Mouse (Mus musculus): ENCODE results near the gene Apoc1.

The Apoc1 gene

DNA sequence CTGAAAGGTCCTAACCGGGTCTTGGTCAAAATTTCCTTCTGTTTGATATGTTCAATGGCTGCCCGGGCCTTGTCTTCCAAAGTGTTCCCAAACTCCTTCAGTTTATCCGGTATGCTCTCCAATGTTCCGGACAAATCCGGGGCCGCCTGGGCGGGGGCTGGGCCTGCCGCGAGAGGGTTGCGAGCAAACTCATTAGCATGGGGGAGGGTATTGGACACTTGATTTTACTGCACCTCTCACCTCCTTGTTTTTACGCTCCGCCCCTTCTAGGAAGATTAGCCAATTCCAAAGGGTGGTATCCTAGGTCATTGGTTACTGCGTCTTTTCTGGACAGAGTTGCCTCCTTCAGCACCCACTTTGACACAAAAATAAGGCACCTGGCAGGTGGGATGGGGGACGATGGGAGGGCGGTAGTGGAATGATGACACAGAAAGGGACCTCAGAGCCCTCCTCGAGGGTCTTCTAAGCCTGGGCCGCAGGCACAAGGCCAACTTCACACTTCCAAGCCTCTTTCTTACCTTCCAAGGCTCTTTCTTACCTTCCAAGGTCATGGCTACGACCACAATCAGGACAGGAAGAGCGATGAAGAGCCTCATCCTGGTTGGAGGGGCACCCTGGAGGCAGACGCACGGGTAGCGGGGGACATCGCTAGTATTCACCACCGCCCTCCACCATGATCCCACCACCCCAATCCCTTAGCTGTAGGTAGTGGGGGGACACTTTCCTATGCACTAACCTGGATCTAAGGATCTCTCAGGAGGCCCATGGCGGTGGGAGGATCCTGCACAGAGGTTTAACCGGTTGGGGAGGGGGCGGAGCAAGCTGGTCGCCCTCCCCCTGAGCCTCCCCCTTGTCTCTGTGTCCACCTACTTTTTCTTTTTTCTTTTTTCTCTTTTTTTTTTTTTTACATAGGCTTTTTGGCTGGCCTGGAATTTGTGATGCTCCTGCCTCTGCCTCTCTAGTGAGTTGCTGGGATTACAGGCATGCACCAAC, at the start of gene Apoc1:
Gene Apoc1 (minus strand): TSS at position 788 of the 993 bp plus-strand sequence.
- in situ Hi-C loops (cut with MboI, MseI), result no loop called here

DNA sequence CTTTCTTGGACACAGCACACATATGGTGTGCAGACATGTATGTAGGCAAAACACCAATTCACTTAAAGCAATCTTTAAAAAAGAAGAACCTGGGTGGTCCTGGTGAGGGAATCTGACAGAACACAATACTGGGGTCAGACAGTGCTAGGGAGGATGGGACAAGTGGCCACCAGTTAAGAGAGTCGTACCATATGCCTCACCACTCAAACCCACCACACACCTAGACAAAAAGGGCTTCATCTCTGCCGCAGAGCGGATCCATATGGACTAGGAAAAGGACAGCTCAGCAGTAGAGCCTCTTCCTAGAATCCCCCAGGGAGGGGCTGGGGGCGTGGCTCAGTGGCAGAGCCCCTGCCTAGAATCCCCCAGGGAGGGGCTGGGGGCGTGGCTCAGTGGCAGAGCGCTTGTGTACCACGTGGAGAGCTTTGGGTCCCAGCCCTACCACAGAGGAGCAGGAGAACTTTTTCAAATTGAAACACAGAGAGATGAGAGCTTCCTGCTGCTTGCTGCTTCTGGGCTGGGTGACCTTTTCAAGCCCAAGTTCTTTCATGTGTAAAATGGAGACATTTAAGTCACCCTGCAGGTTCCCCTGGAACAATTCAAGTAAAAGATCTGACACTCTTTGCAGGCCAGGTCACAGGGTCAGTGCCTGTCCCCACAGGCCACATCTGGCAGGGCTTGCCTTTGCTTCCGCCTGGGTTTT, 49.0 kb upstream of the Apoc1 start:
- in situ Hi-C loops (cut with MboI, MseI), result no loop called here

DNA sequence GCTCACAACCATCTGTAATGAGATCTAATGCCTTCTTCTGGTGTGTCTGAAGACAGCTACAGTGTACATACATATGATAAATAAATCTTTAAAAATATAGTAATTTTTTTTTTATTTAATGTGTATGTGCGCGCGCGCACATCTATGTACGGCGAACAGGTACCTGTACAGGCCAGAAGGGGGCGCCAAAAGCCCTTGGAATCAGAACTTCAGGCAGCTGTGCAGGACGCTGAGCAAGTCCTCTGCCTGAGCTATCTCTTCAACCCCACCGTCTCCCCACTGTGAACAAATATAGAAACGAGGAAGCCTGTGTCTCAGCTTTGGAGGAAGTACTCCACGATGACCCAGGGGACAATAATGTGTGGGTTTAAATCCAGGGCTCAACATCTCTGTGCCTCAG, 47.8 kb upstream of the Apoc1 start:
- in situ Hi-C loops (cut with MboI, MseI), result no loop called here

DNA sequence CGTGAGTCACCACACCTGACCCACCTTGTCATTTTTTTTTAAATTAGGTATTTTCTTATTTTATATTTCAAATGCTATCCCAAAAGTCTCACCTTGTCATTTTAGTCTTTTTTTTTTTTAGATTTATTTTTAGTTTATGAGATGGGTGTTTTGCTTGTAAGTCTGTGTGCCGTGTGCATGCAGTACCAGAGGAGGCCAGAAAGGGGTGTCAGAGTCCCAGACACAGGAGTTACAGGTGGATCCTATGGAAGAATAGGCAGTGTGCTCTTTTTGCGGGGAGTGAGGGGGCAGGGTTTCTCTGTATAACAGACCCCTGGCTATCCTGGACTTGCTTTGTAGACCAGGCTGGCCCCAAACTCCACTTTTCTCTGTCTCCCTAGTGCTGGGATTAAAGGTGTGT, 46.3 kb upstream of the Apoc1 start:
- in situ Hi-C loops (cut with MboI, MseI), result no loop called here

DNA sequence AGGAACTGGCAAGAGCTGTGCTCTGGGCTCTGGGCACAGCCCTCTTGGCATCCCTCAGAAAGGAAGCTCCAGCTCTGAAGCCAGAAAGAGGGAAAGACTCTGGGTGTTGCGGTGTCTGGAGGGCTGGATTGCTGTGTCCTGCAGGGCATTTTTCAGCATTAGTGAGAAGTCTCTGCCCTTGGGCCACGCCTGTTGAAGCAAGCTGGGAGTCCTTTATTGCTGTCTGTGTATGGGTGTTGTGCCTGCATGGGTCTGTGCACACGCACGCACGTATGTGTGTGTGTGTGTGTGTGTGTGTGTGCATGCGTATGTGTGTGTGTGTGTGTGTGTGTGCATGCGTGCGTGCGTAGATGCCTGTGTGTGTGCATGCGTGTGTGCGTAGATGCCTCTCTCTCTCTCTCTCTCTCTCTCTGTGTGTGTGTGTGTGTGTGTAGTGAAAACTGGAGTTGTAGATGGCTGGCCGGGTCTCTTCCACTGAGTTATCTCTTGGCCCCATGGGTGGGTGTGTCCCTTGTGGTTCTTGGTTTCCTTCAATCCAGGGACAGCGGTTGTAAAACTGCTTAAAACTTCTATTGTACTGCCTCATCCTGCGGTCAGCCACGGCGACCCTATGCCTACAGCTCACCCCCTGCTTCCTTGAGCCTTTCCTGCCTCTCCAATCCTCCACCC, 44.1 kb upstream of the Apoc1 start:
- in situ Hi-C loops (cut with MboI, MseI), result no loop called here

DNA sequence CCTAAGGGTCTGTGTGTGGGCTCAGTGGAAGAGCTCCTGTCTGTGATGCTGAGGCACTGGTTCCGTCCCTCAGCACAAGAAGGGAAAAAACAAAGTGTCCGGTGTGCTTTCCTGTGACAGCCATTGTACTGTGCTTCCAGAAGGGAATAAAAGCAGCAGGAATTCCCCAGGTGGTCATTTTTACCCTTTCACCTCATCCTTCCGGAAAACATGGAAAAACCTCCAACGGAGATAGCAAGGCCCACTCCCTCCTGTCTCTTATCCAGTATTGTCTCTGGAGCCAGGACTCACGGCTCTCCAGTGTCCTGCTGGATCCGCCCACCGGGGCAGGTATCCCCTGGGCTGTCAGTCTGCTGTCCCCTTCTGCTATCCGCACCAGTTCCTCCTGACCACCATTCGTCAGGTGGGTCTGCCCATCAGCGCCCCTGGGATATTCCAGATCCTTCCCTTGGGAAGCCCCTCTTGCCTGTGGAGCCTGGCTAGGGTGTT, 41.8 kb upstream of the Apoc1 start:
- in situ Hi-C loops (cut with MboI, MseI), result no loop called here

DNA sequence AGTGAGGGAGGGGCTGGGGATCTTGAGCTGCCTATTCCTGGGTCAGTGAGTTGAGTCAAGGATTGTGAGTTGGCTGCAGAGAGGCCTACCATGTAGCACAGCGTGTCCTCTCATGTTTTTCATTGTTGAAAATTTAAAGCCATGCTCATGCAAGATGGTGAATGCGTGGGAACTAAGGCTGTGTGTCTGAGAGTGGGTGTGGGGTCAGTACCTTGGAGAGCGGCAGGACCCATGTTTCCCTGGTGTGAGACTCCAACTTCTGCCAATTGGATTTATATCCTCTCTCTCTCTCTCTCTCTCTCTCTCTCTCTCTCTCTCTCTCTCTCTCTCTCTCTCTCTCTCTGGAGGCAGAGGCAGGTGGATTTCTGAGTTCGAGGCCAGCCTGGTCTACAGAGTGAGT, 34.1 kb upstream of the Apoc1 start:
- in situ Hi-C loops (cut with MboI, MseI), result no loop called here

DNA sequence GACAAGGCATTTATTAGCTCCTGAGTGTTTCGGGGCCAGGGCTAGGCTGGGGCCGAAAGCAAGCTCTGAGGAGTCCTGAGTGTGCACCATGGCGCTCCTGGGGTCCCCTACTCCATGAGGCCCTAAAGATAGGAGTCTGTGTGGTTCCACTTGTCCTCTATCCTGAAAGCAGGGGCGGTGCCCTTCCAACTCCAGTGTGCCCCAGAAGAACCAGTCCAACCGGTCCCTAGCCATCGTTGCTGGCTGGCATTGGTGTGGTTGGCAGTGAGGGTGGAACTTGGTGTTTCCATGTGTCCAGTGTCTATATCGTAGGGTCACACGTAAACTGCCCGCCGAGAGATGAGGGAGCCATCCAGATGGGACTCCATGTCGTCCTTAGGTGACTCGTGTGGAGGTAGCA, 31.7 kb upstream of the Apoc1 start:
- in situ Hi-C loops (cut with MboI, MseI), result no loop called here

DNA sequence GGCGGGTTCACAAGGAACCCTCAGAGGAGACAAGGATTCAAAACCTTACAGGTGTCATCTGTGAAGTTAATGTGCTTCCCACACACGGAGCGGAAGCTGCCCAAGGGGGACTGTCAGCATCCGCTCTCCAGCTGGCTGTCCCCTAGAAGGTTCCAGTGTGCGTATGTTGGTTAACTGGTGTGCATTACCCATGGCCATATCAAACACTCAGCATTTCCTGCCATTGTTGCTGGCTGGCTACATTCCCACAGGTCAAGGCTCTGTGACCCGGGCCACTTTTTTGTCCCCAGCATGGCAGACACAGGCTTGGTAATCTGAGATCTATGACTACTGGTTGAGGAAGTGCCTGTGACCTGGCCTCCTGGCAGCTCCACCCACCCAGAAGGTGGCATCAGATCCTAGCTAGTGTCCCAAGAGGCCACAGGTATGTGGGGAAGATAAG, 30.3 kb upstream of the Apoc1 start:
- in situ Hi-C loops (cut with MboI, MseI), result no loop called here

DNA sequence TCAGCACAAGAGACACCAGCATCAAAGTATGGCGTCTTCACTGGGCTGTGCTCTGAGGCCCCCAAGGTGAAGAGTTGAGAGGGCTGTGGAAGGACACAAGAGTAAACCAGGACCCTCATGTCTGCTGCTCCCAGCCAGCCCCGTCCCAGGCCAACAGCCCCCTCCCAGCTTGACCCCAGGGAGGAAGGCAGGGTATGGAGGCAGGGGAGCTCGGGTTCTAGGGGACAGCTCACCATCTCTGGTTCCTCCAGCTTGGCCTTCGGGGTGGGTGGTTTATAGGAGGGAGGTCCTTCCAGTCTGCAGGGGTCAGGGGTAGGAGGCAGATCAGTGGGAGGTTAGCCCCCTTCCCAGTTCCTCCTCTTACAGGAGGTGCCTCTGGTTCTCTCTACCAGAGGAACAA, 26.7 kb upstream of the Apoc1 start:
- in situ Hi-C loops (cut with MboI, MseI), result no loop called here

DNA sequence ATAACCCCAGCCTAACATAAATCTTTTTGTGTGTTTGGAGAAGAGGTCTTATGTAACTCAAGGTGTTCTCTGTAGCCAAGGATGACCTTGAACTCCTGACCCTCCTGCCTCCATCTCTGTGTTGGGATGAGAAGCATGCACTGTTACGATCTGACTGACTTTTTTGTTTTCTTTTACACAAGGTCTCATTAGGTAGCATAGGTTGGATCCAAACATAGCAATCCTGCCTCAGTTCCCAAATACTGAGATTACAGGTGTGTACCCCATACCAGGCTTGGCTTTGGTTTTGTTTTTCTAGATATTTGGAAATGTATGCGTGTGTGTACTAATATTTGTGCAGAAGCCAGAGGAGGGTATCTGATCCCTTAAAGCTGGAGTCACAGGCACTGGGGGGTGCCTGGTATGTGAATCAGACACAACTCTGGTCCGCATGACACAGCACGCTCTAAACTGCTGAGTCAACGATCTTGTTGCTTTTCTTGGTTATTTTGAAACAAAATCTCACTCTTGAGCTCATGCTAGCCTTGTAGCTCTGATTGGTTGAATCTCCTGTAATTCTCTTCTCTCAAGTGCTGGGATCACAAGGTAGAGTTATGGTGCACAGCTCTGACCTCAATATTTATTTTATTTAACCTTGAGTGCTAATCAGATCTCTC, 26.0 kb upstream of the Apoc1 start:
- in situ Hi-C loops (cut with MboI, MseI), result no loop called here

DNA sequence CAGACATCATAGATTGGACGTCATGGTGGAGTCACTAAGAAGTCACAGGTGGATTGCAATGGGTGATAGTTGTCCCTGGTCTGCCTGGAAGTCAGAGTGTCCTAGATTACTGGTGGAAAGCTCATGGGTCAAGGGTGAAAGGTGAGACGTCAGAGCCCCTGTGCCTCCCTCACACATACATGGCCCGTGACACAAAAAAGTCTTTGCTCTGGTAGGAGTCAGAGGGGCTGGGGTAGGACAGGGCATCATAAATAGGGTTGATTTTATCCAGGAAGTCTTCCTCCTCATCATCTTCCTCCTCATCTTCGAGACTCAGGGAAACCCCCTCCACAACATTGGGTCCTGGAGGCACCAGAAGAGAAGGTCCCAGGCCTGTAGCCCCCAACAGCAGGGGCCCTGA, 24.9 kb upstream of the Apoc1 start:
- in situ Hi-C loops (cut with MboI, MseI), result no loop called here

DNA sequence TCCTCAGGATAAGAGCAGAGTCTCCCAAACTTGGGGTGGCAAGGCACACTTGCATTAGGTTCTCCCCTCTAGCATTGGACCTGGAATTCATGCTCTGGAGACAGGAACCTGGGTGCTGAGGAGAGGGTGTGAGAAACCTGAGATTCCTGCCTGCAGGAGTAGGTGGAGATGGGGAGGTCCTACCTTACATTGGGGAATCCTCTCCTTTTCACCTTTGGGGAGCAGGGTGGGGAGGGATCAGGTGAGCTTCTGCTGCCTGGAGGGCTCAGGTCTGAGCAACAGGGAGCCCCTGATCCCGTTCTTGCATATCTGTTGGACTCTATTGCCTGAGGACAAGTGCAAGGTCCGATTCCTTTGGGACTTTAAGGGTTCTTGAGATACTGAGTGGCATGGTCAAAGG, 24.4 kb upstream of the Apoc1 start:
- in situ Hi-C loops (cut with MboI, MseI), result no loop called here

DNA sequence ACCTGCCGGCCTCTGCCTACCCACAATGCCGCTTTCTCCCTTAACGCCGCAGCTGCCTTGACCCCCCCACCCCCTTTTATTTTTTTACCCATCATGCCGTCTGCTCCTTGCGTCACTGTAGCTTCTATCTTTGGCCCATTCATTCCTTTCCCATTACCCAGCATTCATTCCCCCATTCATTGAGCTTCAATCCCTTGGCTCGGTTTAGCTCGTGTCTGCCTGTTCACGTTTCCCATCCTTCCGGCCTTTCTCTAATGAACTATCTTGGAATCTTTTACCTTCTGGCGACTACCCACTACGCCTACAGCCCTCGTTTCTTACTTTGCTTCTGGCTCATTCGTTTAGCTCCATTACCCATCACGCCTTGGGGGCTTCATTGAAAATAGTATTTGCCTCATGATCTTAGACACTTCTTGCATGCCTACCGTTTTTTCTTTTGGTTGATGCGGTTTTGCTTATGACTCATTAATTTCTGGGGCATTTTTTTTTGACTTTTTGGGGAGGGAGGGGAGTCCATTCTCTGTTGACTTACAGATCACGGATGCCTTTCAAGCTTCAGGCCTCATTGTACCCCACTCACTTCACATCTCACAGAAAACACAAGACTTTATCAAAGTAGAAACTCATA, 23.7 kb upstream of the Apoc1 start:
- in situ Hi-C loops (cut with MboI, MseI), result no loop called here

DNA sequence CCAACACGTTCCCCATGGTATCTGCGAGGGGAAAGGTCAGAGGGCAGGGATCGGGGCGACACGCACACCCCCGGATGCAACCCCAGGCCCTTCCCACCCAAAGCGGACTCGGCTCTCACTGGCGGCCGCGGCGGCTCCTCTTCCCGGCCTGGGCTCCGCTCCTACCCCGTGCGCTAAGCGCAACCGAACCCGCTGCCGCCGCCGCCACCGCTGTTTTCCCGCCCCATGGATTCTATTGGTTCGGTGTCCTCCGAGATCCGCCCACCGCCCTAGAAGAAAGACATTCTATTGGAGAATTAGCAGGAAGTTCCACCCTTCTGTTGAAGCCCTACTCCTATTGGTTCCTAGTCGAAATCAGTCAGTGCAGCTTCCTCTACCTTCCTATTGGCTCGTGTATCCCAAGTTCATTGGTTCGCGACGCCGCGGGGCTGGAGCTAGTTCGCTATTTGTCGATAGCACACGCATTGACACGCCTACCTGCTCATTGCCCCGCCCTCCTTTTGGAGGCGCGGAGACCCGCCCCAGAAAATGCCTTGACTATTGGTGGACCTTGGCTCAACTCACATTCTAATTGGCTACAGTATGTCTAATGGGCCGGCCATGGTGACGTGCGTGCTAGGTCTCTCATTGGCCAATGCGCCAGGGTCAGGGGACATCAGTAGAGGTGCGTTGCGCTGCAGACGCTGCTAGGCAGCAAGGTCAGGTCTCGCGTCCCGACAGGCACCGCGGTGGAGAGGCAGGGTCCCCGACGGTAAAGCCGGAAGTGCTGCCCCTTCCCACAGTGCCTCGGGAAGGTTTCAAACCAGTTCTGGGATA, 23.0 kb upstream of the Apoc1 start, which contains the start of gene Tomm40:
Gene Tomm40 (minus strand): TSS at position 200 of the 816 bp plus-strand sequence.
- in situ Hi-C loops (cut with MboI, MseI), result no loop called here

DNA sequence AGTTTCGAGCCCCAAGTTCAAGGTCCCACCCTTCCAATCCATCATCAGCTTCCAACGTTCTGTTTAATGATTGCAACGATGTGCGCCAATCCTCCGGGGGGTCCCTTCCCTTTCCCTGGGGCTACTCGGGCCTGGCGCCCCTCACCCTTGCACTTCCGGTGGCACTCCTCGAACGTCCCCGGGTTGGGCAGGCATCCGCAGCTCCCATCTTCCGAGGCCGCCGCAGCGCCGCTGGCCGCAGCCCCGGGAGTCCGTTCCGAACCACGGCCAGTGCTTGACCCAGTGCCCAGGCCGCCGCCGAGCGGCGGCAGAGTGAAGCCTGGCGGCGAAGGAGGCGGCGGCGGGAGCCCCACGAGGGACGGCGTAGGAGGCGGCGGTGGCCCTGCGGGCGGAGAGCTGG, 22.4 kb upstream of the Apoc1 start:
- in situ Hi-C loops (cut with MboI, MseI), result loop anchor here (5.0 kb wide), 1 partner anchor 48 kb away; the partner anchor contains the start of gene Clptm1

DNA sequence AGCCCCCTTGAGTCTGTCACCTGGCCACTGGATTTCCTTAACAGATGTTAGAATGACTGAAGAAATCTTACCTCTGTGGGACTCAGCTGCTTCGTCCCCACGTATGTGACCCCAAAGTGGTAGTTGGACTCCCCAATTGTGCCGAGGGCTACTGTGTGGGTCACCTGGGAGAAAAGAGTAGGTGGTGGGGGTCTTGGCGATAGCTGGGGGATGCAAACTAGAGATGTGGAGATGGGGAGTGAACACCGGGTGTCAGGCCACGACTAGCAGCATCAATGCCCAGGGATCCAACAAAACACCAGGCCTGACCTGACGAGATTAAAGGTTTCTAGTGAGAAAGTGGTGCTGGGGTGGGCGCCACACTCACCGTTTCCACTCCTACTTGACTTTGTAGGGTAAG, 21.1 kb upstream of the Apoc1 start:
- in situ Hi-C loops (cut with MboI, MseI), result loop anchor here (5.0 kb wide), 1 partner anchor 46 kb away; the partner anchor contains the start of gene Clptm1

DNA sequence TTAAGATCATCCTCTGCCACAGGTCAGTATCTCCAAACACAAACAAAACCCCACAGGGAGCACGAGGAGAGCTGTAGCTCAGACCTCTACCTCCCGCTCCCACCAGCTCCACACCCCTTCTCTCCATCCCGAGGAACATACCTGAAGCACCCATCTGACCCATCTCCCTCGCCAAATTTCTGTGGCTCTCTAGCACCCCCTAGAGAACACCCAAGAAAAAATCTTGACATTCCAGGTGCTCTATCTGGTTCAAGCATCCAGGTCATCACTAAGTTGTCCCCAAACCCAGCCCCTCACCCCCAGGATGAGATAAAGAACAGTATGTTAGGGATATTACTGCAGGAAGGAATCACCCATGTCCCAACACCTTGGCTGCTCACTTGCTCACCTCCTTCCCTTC, 20.7 kb upstream of the Apoc1 start:
- in situ Hi-C loops (cut with MboI, MseI), result loop anchor here (5.0 kb wide), 1 partner anchor 46 kb away; the partner anchor contains the start of gene Clptm1

DNA sequence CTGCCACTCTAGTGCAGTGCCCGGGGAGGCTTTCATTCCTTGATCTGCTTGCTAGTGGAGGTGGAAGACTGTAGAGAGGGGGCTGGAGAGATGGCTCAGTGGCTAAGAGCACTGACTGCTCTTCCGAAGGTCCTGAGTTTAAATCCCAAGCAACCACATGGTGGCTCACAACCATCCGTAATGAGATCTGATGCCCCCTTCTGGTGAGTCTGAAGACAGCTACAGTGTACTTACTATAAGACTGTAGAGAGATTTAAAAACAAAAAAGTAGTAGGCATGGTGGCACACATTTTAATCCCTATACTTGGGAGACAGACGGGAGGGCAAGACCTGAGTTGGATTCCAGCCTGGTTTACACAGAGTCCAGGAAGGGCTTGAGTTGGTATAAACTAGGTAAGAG, 20.0 kb upstream of the Apoc1 start:
- in situ Hi-C loops (cut with MboI, MseI), result loop anchor here (5.0 kb wide), 1 partner anchor 45 kb away; the partner anchor contains the start of gene Clptm1

DNA sequence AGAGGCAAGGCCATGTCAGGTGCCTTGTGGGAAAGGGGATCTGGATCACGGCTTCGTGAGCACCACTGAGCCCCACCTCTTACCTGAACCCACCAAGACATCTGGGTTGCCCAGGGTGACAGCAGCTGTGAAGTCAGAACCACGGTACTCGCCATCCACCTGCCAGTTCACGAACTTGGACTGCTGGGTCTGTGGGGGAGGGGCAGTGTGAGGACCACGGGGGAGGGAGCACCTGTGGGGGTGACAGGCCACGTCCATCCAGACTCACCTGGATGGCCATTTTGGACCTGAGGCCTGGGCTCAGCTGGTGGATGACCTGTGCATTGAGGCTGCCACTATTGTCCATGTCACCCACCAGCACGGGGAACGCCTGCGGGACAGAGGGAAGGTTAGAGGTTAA, 18.2 kb upstream of the Apoc1 start:
- in situ Hi-C loops (cut with MboI, MseI), result loop anchor here (5.0 kb wide), 1 partner anchor 43 kb away; the partner anchor contains the start of gene Clptm1
